Mouse (Mus musculus) E14TG2a.4 (cell line): Measurements from ENCODE around the gene Rgs3.

Source experiments
- CTCF ChIP-seq: conservative IDR thresholded peaks from 2 replicates; pipeline ENCODE4 v1.5.1; 2014; ENCODE audit warnings: low read length
- NANOG ChIP-seq: IDR thresholded peaks from 2 replicates; pipeline ENCODE4 v1.6.1; 2014; ENCODE audit warnings: borderline replicate concordance, low read length, mixed read lengths
- POU5F1 ChIP-seq: IDR thresholded peaks from 2 replicates; pipeline ENCODE4 v1.6.1; 2014; ENCODE audit warnings: low read length, borderline replicate concordance

- TF ChIP-seq CTCF (no peak), POU5F1 (no peak), NANOG (no peak)
These were observed 168.8 kb downstream of the Rgs3 start for GRCm38 (mm10) chr4:62728471-62728870.
